Comparison of ENCODE assay signal across 9 mouse cellular contexts in genomic region chr5:102768385-102769080, GRCm38 (mm10).
DNase-seq lines count a peak whose midpoint lies in the region; ATAC-seq and TF ChIP-seq lines count a peak whose summit lies in the region.
"Had no signal": no experiment of that assay in that cellular context is flagged by ENCODE, and none has a peak within 500 bp of the region (broad histone marks: within the 10 kb centered on the region; RNA-seq: fewer than 3 reads in every experiment).

No protein-coding gene starts in this region.

- no peaks in the 10 kb centered on the region for H3K36me3 ChIP-seq in hindbrain, embryonic 14.5 days (replicated peaks; ENCODE audit: control insufficient read depth, insufficient read depth)
- H3K36me3 ChIP-seq in limb, embryonic 13.5 days, result no peaks in the 10 kb centered on the region

- peak; percentile 76 for DNase-seq in Muller cell, postnatal 12 days (ENCODE audit: inconsistent ontology term)
- DNase-seq in brain, embryonic 14.5 days (ENCODE audit: low read depth), result peak; percentile 50
- DNase-seq in hindbrain, embryonic 14.5 days (ENCODE audit: low spot score), result no peak
- no peak for DNase-seq in adipocyte (ENCODE audit: low spot score)
- no peak for DNase-seq in cerebellum, adult 8-10 months
- DNase-seq: spleen, adult 18-20 months had no signal

- no peak overlapping the region for H3K4me3 ChIP-seq in hindbrain, embryonic 14.5 days (replicated peaks; ENCODE audit: low read length)
- H3K4me3 ChIP-seq in limb, embryonic 13.5 days, result peak overlapping the region; percentile 15

- WGBS in hindbrain, embryonic 14.5 days, result 51% methylated on average over 12 of the region's 12 CpGs
- WGBS in limb, embryonic 13.5 days, result 30% methylated on average over 12 of the region's 12 CpGs

- peak overlapping the region; percentile 25; the same call in 1 of the 2 replicates for H3K4me2 ChIP-seq in hindbrain, embryonic 14.5 days (replicated peaks)
- peak overlapping the region; percentile 46 for H3K4me2 ChIP-seq in limb, embryonic 13.5 days (replicated peaks)

- 0 out of 2 replicates have a peak overlapping the region, but pooled peaks have one; percentile 7 for H3K27ac ChIP-seq in hindbrain, embryonic 14.5 days
- H3K27ac ChIP-seq in limb, embryonic 13.5 days, result peak overlapping the region; percentile 58

- no peak for ATAC-seq in hindbrain, embryonic 14.5 days (ENCODE audit: low FRiP score)
- ATAC-seq in limb, embryonic 13.5 days (ENCODE audit: low FRiP score, low read depth), result peak; percentile 74
- no peak for ATAC-seq in CD4-positive, CD25-positive, alpha-beta regulatory T cell, adult 4 months
- ATAC-seq in granulocyte monocyte progenitor cell, adult 5-6 weeks (replicated peaks; ENCODE audit: poor library complexity, severe bottlenecking), result no peak

- no peak overlapping the region for H3K9ac ChIP-seq in hindbrain, embryonic 14.5 days
- H3K9ac ChIP-seq in limb, embryonic 13.5 days, result peak overlapping the region; percentile 46; the same call in 1 of the 2 replicates

- H3K27me3 ChIP-seq in hindbrain, embryonic 14.5 days (ENCODE audit: control insufficient read depth, insufficient read depth, low read length), result no peaks in the 10 kb centered on the region
- H3K27me3 ChIP-seq in limb, embryonic 13.5 days, result no peaks in the 10 kb centered on the region

- no peak for TF ChIP-seq CTCF in brain, embryonic 14.5 days (IDR thresholded peaks at IDR 0.05; ENCODE audit: borderline replicate concordance, extremely low read depth, insufficient read depth, insufficient read length)

- TF ChIP-seq POLR2A in brain, embryonic 14.5 days (IDR thresholded peaks at IDR 0.05; ENCODE audit: borderline replicate concordance, extremely low read depth, insufficient read depth, insufficient read length, poor library complexity, severe bottlenecking), result no peak

- H3K4me1 ChIP-seq in hindbrain, embryonic 14.5 days (replicated peaks; ENCODE audit: control insufficient read depth, insufficient read depth, low read length), result peaks cover 10% of the 10 kb centered on the region; the same call in 1 of the 2 replicates
- peaks cover 34% of the 10 kb centered on the region for H3K4me1 ChIP-seq in limb, embryonic 13.5 days

- H3K9me3 ChIP-seq in hindbrain, embryonic 14.5 days (ENCODE audit: control insufficient read depth, low read length), result no peaks in the 10 kb centered on the region
- no peaks in the 10 kb centered on the region for H3K9me3 ChIP-seq in limb, embryonic 13.5 days

Comparison
In these comparisons a context has a peak if more than half of its experiments do, and no peak if none do; other contexts are left out.
1. DNase-seq: peak in Muller cell, postnatal 12 days (single experiment) and brain, embryonic 14.5 days (single experiment); none in hindbrain, embryonic 14.5 days (single experiment), adipocyte (single experiment) and cerebellum, adult 8-10 months (single experiment).